Mouse (Mus musculus) embryo, embryonic 10 days (tissue): ENCODE data around the gene Lamtor2.
A peak's percentile ranks its signal among the peaks of the same experiment; 100 is the strongest.

Source experiments
- DNase-seq: peaks from one replicate; pipeline ENCODE4 v3.0.0-alpha.2; 2015; ENCODE audit warnings: low spot score

Gene Lamtor2

GRCm38 (mm10) chr3:88525021-88525420 lies 27.9 kb downstream of the Lamtor2 start:
- no peak for DNase-seq

GRCm38 (mm10) chr3:88523027-88523426 lies 29.8 kb downstream of the Lamtor2 start:
- no peak for DNase-seq

GRCm38 (mm10) chr3:88521803-88522331 lies 31.0 kb downstream of the Lamtor2 start:
- DNase-seq, result peak; percentile 82

- DNase-seq, result no peak
Observed at GRCm38 (mm10) chr3:88521156-88521555, 31.7 kb downstream of the Lamtor2 start.

GRCm38 (mm10) chr3:88520078-88520477 lies 32.8 kb downstream of the Lamtor2 start:
- no peak for DNase-seq

GRCm38 (mm10) chr3:88518411-88518810 lies 34.5 kb downstream of the Lamtor2 start:
- no peak for DNase-seq

- DNase-seq, result no peak
Observed at GRCm38 (mm10) chr3:88516407-88516806, 36.5 kb downstream of the Lamtor2 start.

GRCm38 (mm10) chr3:88515095-88515386 lies 37.8 kb downstream of the Lamtor2 start:
- DNase-seq, result no peak

GRCm38 (mm10) chr3:88514231-88515094 lies 38.4 kb downstream of the Lamtor2 start:
- no peak for DNase-seq

- DNase-seq, result no peak
Observed at GRCm38 (mm10) chr3:88513546-88514115, 39.2 kb downstream of the Lamtor2 start.

GRCm38 (mm10) chr3:88512896-88513545 lies 39.9 kb downstream of the Lamtor2 start:
- DNase-seq, result no peak

GRCm38 (mm10) chr3:88512141-88512895 lies 40.6 kb downstream of the Lamtor2 start:
- DNase-seq, result no peak

GRCm38 (mm10) chr3:88511559-88511958 lies 41.3 kb downstream of the Lamtor2 start:
- no peak for DNase-seq

- DNase-seq, result no peak
Observed at GRCm38 (mm10) chr3:88510421-88511289, 42.2 kb downstream of the Lamtor2 start.

- peak; percentile 92 for DNase-seq
Observed at GRCm38 (mm10) chr3:88509692-88510420, 43.0 kb downstream of the Lamtor2 start, which contains the start of gene Lmna. Lmna (minus strand) TSS chr3:88509956.

GRCm38 (mm10) chr3:88509250-88509649 lies 43.6 kb downstream of the Lamtor2 start:
- DNase-seq, result no peak

- no peak for DNase-seq
Observed at GRCm38 (mm10) chr3:88505765-88506164, 47.1 kb downstream of the Lamtor2 start.

- no peak for DNase-seq
Observed at GRCm38 (mm10) chr3:88505081-88505480, 47.8 kb downstream of the Lamtor2 start.

- DNase-seq, result no peak
Observed at GRCm38 (mm10) chr3:88503881-88504746, 48.8 kb downstream of the Lamtor2 start.

- DNase-seq, result no peak
Observed at GRCm38 (mm10) chr3:88503505-88503863, 49.4 kb downstream of the Lamtor2 start.
